Mouse (Mus musculus) MEL (cell line): Measurements from ENCODE around the gene 1700025G04Rik. TPM values are rescaled to one million over a fixed set of nuclear protein-coding genes. Genes with fewer than 3 reads are reported as not detected.

Source experiments
- DNase-seq: peaks from one replicate; pipeline ENCODE4 v3.0.0; 2011; ENCODE audit warnings: low read depth, low spot score
- H3K27ac ChIP-seq: 2 replicates; pipeline ENCODE4 v1.5.1; 2012; ENCODE audit warnings: low read depth, mild to moderate bottlenecking, control low read depth, low read length, moderate library complexity; ENCODE audit not compliant: control insufficient read depth
- H3K27me3 ChIP-seq, 2 experiments: fragments of 150-350 bp in 1 of 2; sonication (generic) in 1 of 2; 2 replicates each; pipeline ENCODE4 v1.6.1; 2012; ENCODE audit warnings: low read length in 2 of 2, mild to moderate bottlenecking in 2 of 2, improper control_type of control experiment in 1 of 2, moderate library complexity in 1 of 2; ENCODE audit not compliant: insufficient read depth in 2 of 2, control insufficient read depth in 1 of 2
- H3K36me3 ChIP-seq, 2 experiments: 2 replicates each; pipeline ENCODE4 v1.6.1; 2012 to 2014; ENCODE audit warnings: low read length in 2 of 2, improper control_type of control experiment in 1 of 2, inconsistent platforms in 1 of 2, mild to moderate bottlenecking in 1 of 2; ENCODE audit not compliant: insufficient read depth in 2 of 2, control insufficient read depth in 1 of 2
- H3K4me1 ChIP-seq, 2 experiments: fragments of 150-350 bp in 1 of 2; sonication (generic) in 1 of 2; 2 replicates each; pipeline ENCODE4 v1.6.1; 2012; ENCODE audit warnings: low read length in 2 of 2, improper control_type of control experiment in 1 of 2, mild to moderate bottlenecking in 1 of 2; ENCODE audit not compliant: insufficient read depth in 2 of 2, control insufficient read depth in 1 of 2
- H3K4me3 ChIP-seq, 2 experiments: fragments of 150-350 bp in 1 of 2; sonication (generic) in 1 of 2; 2 replicates each; pipeline ENCODE4 v1.5.1; 2012; ENCODE audit warnings: low read depth in 2 of 2, low read length in 2 of 2, mild to moderate bottlenecking in 2 of 2, moderate library complexity in 2 of 2, control low read depth in 1 of 2, improper control_type of control experiment in 1 of 2; ENCODE audit not compliant: control insufficient read depth in 1 of 2, insufficient read depth in 1 of 2
- H3K79me2 ChIP-seq: 2 replicates; pipeline ENCODE4 v1.6.1; 2012; ENCODE audit warnings: mild to moderate bottlenecking, low read length, moderate library complexity; ENCODE audit not compliant: control insufficient read depth, poor library complexity, insufficient read depth
- H3K9ac ChIP-seq: 2 replicates; pipeline ENCODE4 v1.6.1; 2012; ENCODE audit warnings: low read depth, mild to moderate bottlenecking, control low read depth, low read length, moderate library complexity; ENCODE audit not compliant: control insufficient read depth, poor library complexity, severe bottlenecking
- H3K9me3 ChIP-seq: fragments of 150-350 bp; sonication (generic); replicated peaks from 2 replicates; pipeline ENCODE4 v1.6.1; 2012; ENCODE audit warnings: mild to moderate bottlenecking, low read length, improper control_type of control experiment, moderate library complexity; ENCODE audit not compliant: insufficient read depth
- BHLHE40 ChIP-seq: IDR thresholded peaks from 2 replicates; pipeline ENCODE4 v1.6.1; 2012; ENCODE audit warnings: low read depth, mild to moderate bottlenecking, inconsistent platforms, low read length, improper control_type of control experiment, borderline replicate concordance
- CHD1 ChIP-seq: IDR thresholded peaks from 2 replicates; pipeline ENCODE4 v1.6.1; 2012; ENCODE audit warnings: low read depth, mild to moderate bottlenecking, inconsistent platforms, low read length, improper control_type of control experiment
- CTCF ChIP-seq, 3 experiments: IDR thresholded peaks in 2 of 3; conservative IDR thresholded peaks in 1 of 3; 2 replicates each; pipeline ENCODE4 v1.5.1; 2011 to 2012; ENCODE audit warnings: low read length in 3 of 3, low read depth in 2 of 3, mild to moderate bottlenecking in 2 of 3, improper control_type of control experiment in 1 of 3, inconsistent platforms in 1 of 3, mixed read lengths in 1 of 3, moderate library complexity in 1 of 3; ENCODE audit not compliant: control insufficient read depth in 1 of 3, insufficient read depth in 1 of 3, poor library complexity in 1 of 3, severe bottlenecking in 1 of 3
- E2F4 ChIP-seq: IDR thresholded peaks from 2 replicates; pipeline ENCODE4 v1.6.1; 2011; ENCODE audit warnings: low read depth, low read length, improper control_type of control experiment, borderline replicate concordance
- EP300 ChIP-seq, 2 experiments: IDR thresholded peaks; 2 replicates each; pipeline ENCODE4 v1.6.1; 2011; ENCODE audit warnings: improper control_type of control experiment in 2 of 2, low read length in 2 of 2, low read depth in 1 of 2, mild to moderate bottlenecking in 1 of 2
- GATA1 ChIP-seq: IDR thresholded peaks from 2 replicates; pipeline ENCODE4 v1.6.1; 2011; ENCODE audit warnings: low read depth, low read length, improper control_type of control experiment
- KAT2A ChIP-seq: conservative IDR thresholded peaks from 2 replicates; pipeline ENCODE4 v1.6.1; 2012; ENCODE audit warnings: low read depth, low read length, improper control_type of control experiment, inconsistent platforms
- MAX ChIP-seq: IDR thresholded peaks from 2 replicates; pipeline ENCODE4 v1.6.1; 2011; ENCODE audit warnings: low read length, improper control_type of control experiment
- MXI1 ChIP-seq: IDR thresholded peaks from 2 replicates; pipeline ENCODE4 v1.6.1; 2011; ENCODE audit warnings: mild to moderate bottlenecking, low read depth, low read length, improper control_type of control experiment
- MYB ChIP-seq: IDR thresholded peaks from 2 replicates; pipeline ENCODE4 v1.6.1; 2011; ENCODE audit warnings: mild to moderate bottlenecking, low read depth, low read length, improper control_type of control experiment
- MYC ChIP-seq: IDR thresholded peaks from 2 replicates; pipeline ENCODE4 v1.6.1; 2011; ENCODE audit warnings: low read depth, mild to moderate bottlenecking, low read length, improper control_type of control experiment, moderate library complexity
- POLR2A ChIP-seq, 2 experiments: IDR thresholded peaks; 2 replicates each; pipeline ENCODE4 v1.6.1; 2011 to 2012; ENCODE audit warnings: low read length in 2 of 2, mild to moderate bottlenecking in 2 of 2, control low read depth in 1 of 2, improper control_type of control experiment in 1 of 2, low read depth in 1 of 2, moderate library complexity in 1 of 2; ENCODE audit not compliant: control insufficient read depth in 1 of 2, insufficient read depth in 1 of 2, poor library complexity in 1 of 2
- POLR2AphosphoS5 ChIP-seq: IDR thresholded peaks from 2 replicates; pipeline ENCODE4 v1.6.1; 2012; ENCODE audit warnings: low read depth, borderline replicate concordance, mild to moderate bottlenecking, inconsistent platforms, low read length, moderate library complexity, mixed read lengths
- RCOR1 ChIP-seq: IDR thresholded peaks from 2 replicates; pipeline ENCODE4 v1.6.1; 2012; ENCODE audit warnings: low read depth, mild to moderate bottlenecking, inconsistent platforms, low read length, improper control_type of control experiment
- SIN3A ChIP-seq: IDR thresholded peaks from 2 replicates; pipeline ENCODE4 v1.6.1; 2012; ENCODE audit warnings: low read length, improper control_type of control experiment, inconsistent platforms
- SMC3 ChIP-seq: IDR thresholded peaks from 2 replicates; pipeline ENCODE4 v1.6.1; 2011; ENCODE audit warnings: low read depth, low read length, improper control_type of control experiment
- TAL1 ChIP-seq: IDR thresholded peaks from 2 replicates; pipeline ENCODE4 v1.6.1; 2012; ENCODE audit warnings: mild to moderate bottlenecking, inconsistent platforms, low read length, moderate library complexity, mixed read lengths
- TBP ChIP-seq: IDR thresholded peaks from 2 replicates; pipeline ENCODE4 v1.8.0; 2011; ENCODE audit warnings: low read depth, low read length, improper control_type of control experiment
- USF1 ChIP-seq: IDR thresholded peaks from 2 replicates; pipeline ENCODE4 v1.6.1; 2014; ENCODE audit warnings: low read depth, mild to moderate bottlenecking, inconsistent platforms, low read length, improper control_type of control experiment, moderate library complexity
- ZC3H11A ChIP-seq: IDR thresholded peaks from 2 replicates; pipeline ENCODE4 v1.6.1; 2012; ENCODE audit warnings: low read depth, mild to moderate bottlenecking, inconsistent platforms, low read length, improper control_type of control experiment
- polyA plus RNA-seq, 2 experiments: library from polyadenylated mRNA; stranded (reverse) in 1 of 2; unstranded in 1 of 2; fragments of >175 nt in 1 of 2; fragments of >200 nt in 1 of 2; gene quantifications; 2 replicates each; pipeline versions ENCODE4 v1.2.1 to v1.2.4; 2012; ENCODE audit warnings: low replicate concordance in 2 of 2, low read depth in 1 of 2; ENCODE audit not compliant: insufficient read length in 2 of 2, insufficient read depth in 1 of 2, missing spikeins in 1 of 2
- total RNA-seq: library from RNA; depleted of rRNA; stranded (reverse); fragments of 300-350 nt; gene quantifications from 2 replicates; pipeline ENCODE4 v1.2.3, GENCODE M21; 2012

1700025G04Rik gene
- total and polyA plus RNA-seq, 3 experiments, result 0.04 to 0.91 TPM; not detected in 1

GRCm38 (mm10) chr1:151861334-151861995 lies 228.5 kb downstream of the 1700025G04Rik start:
- Histone ChIP-seq H3K27me3 (peaks cover 0 to 1% of the 10 kb centered on the region in 2 experiments; a peak in 1 of 4 replicates), H3K9me3 (no peaks in the 10 kb centered on the region), H3K4me1 (no peaks in the 10 kb centered on the region; a peak in 1 of 4 replicates), H3K27ac (no peak overlapping the region), H3K4me3 (no peak overlapping the region), H3K79me2 (no peaks in the 10 kb centered on the region), H3K9ac (no peak overlapping the region), H3K36me3 (no peaks in the 10 kb centered on the region)
- TF ChIP-seq RCOR1 (no peak), CTCF (IDR thresholded peaks at IDR 0.05 in 2 of 3, conservative IDR thresholded peaks at IDR 0.05 in 1 of 3; ENCODE audit: control insufficient read depth in 1 of 3, insufficient read depth in 1 of 3, low read depth in 2 of 3, low read length in 3 of 3, poor library complexity in 1 of 3, severe bottlenecking in 1 of 3) (peak; percentile 25 to 49 (median 34); a peak in 5 of 6 replicates), E2F4 (no peak), SMC3 (peak; percentile 35)
- DNase-seq, result peak; percentile 14

GRCm38 (mm10) chr1:151858474-151858873 lies 231.5 kb downstream of the 1700025G04Rik start:
- no peak for DNase-seq
- H3K4me3 ChIP-seq, result no peak overlapping the region
- H3K27ac ChIP-seq, result no peak overlapping the region
- peaks cover 0 to 1% of the 10 kb centered on the region in 2 experiments; a peak in 3 of 4 replicates for H3K27me3 ChIP-seq
- no peaks in the 10 kb centered on the region for H3K9me3 ChIP-seq
- H3K9ac ChIP-seq, result no peak overlapping the region
- no peaks in the 10 kb centered on the region for H3K36me3 ChIP-seq
- no peak for TF ChIP-seq SIN3A
- TF ChIP-seq KAT2A, result no peak
- TF ChIP-seq USF1, result no peak
- no peak for TF ChIP-seq POLR2AphosphoS5
- TF ChIP-seq BHLHE40, result no peak
- TF ChIP-seq MXI1, result no peak
- no peak for TF ChIP-seq ZC3H11A
- 0 out of 2 replicates have a peak, but pooled peaks have one; percentile 10 for TF ChIP-seq GATA1
- no peaks in the 10 kb centered on the region; a peak in 1 of 4 replicates for H3K4me1 ChIP-seq
- no peaks in the 10 kb centered on the region for H3K79me2 ChIP-seq

- TF ChIP-seq POLR2AphosphoS5 (no peak), MYB (no peak), TAL1 (no peak), TBP (no peak), SMC3 (no peak), USF1 (no peak), POLR2A (IDR thresholded peaks at IDR 0.05; ENCODE audit: control insufficient read depth in 1 of 2, insufficient read depth in 1 of 2, low read depth in 1 of 2, low read length in 2 of 2, poor library complexity in 1 of 2) (no peak), MYC (no peak), EP300 (IDR thresholded peaks at IDR 0.05; ENCODE audit: low read depth in 1 of 2, low read length in 2 of 2) (no peak), MAX (no peak), CHD1 (no peak), BHLHE40 (no peak)
- Histone ChIP-seq H3K4me1 (no peaks in the 10 kb centered on the region; a peak in 1 of 4 replicates), H3K27ac (no peak overlapping the region), H3K4me3 (no peak overlapping the region), H3K9me3 (no peaks in the 10 kb centered on the region), H3K79me2 (no peaks in the 10 kb centered on the region), H3K9ac (no peak overlapping the region), H3K36me3 (no peaks in the 10 kb centered on the region), H3K27me3 (peaks cover 0 to 1% of the 10 kb centered on the region in 2 experiments; a peak in 3 of 4 replicates)
- no peak for DNase-seq
Observed at GRCm38 (mm10) chr1:151855561-151855960, 234.4 kb downstream of the 1700025G04Rik start.
